ENCODE assay signal across 20 mouse cellular contexts in the genomic region with DNA sequence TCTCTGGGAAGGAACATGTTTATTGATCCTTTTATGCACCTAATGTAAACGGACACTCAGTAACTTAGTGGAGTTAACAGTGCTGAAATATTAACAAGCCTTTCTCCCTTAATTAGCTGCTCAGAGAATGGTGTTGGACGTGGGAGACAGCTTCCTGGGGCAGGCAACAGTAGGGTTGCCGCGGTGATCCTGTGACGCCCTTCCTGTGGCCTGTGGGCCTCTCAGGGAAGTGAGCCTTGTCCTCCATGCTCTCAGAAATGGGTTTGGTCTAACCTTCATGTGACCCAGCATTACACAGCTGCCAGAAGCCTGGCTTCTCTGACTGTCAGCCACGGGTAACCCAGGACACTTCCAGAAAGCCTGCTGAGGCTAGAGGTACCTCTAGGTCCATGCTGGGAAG.
"Had no signal": no experiment of that assay in that cellular context is flagged by ENCODE, and none has a peak within 500 bp of the region (broad histone marks: within the 10 kb centered on the region; RNA-seq: fewer than 3 reads in every experiment).

No protein-coding gene starts in this region.

- DNase-seq: liver, embryonic 13.5 days; liver, postnatal 0 days; lung, postnatal 10 days; midbrain, embryonic 14.5 days; retina, postnatal 1 day; right cerebral cortex, adult 18-20 months; right cerebral cortex, postnatal 25 days; right cerebral cortex, postnatal 4 days; spleen, adult 18-20 months; thymus, adult 18-20 months; thymus, postnatal 14 days; thymus, postnatal 36 days had no signal

- H3K27ac ChIP-seq: liver, embryonic 13.5 days; liver, embryonic 15.5 days; macrophage; midbrain, embryonic 10.5 days; midbrain, embryonic 12.5 days; neural tube, embryonic 13.5 days; neural tube, embryonic 15.5 days had no signal

- H3K27me3 ChIP-seq: liver, embryonic 13.5 days; liver, embryonic 15.5 days; midbrain, embryonic 12.5 days; neural tube, embryonic 13.5 days; neural tube, embryonic 15.5 days had no signal

- H3K9ac ChIP-seq: liver, embryonic 13.5 days; liver, embryonic 15.5 days; liver, postnatal 0 days; midbrain, embryonic 12.5 days; neural tube, embryonic 13.5 days; neural tube, embryonic 15.5 days had no signal

- H3K36me3 ChIP-seq: liver, embryonic 13.5 days; liver, embryonic 15.5 days; neural tube, embryonic 13.5 days; neural tube, embryonic 15.5 days had no signal

- H3K9me3 ChIP-seq: liver, embryonic 13.5 days; liver, embryonic 15.5 days; midbrain, embryonic 12.5 days; neural tube, embryonic 15.5 days had no signal

- ATAC-seq: liver, postnatal 0 days; midbrain, embryonic 16.5 days had no signal

- H3K4me2 ChIP-seq: liver, embryonic 13.5 days; liver, embryonic 15.5 days; midbrain, embryonic 12.5 days; neural tube, embryonic 13.5 days; neural tube, embryonic 15.5 days had no signal

- H3K4me3 ChIP-seq: liver, embryonic 13.5 days; liver, embryonic 15.5 days; midbrain, embryonic 10.5 days; midbrain, embryonic 12.5 days; myocyte; neural tube, embryonic 13.5 days; neural tube, embryonic 15.5 days had no signal

- H3K4me1 ChIP-seq: neural tube, embryonic 13.5 days had no signal
